Mouse (Mus musculus): ENCODE results near the gene Mthfd1.
A peak's percentile ranks its signal among the peaks of the same experiment; 100 is the strongest.

Mthfd1 gene

GRCm38 (mm10) chr12:76264325-76264965 lies 9.3 kb downstream of the Mthfd1 start:
- DNase-seq: no peak

DNA sequence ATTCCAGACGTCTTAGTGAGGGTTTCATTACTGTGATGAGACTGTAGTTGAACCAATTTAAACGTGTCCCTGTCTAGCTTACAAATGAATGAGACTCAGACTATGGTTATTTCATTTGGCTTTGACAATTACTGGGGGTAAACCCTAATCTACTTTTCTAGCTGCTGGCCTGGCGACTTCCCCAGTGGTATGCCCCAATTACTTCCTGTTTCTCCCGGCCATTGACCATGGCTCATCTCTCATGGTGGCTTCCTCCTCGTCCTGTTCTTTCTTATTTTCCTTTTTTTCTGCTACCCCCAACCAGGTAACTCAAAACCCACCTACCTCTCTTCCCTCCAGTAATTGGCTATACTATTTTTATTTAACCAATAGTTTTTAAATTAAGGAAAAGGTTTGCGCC lies 9.9 kb downstream of the Mthfd1 start:
- no peak for DNase-seq

GRCm38 (mm10) chr12:76266875-76267274 lies 11.8 kb downstream of the Mthfd1 start:
- no peak for DNase-seq

DNA sequence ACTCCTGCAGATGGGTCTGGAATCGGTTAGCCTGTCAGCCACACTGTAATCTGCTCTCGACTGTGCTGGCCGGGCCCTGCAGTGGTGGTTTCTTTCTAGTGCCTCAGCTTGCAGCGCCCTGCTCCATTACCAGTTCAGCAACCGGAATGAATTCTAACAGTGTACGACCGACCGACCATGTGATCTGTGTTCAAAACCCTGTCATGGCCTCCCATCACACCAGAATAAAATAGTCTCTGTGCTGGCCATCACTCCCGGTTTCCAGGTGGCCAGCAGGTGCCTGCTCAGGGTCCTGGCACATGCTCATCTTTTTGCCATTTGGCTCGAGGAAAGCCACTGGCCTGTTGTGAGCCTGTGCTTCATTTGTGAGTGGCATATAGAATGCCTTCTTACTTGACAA lies 13.6 kb downstream of the Mthfd1 start:
- DNase-seq: no peak

GRCm38 (mm10) chr12:76269196-76269595 lies 14.1 kb downstream of the Mthfd1 start:
- DNase-seq: no peak

- no peak for DNase-seq
Observed at GRCm38 (mm10) chr12:76271516-76271915, 16.4 kb downstream of the Mthfd1 start.

GRCm38 (mm10) chr12:76272610-76273524 lies 17.8 kb downstream of the Mthfd1 start:
- DNase-seq: no peak

DNA sequence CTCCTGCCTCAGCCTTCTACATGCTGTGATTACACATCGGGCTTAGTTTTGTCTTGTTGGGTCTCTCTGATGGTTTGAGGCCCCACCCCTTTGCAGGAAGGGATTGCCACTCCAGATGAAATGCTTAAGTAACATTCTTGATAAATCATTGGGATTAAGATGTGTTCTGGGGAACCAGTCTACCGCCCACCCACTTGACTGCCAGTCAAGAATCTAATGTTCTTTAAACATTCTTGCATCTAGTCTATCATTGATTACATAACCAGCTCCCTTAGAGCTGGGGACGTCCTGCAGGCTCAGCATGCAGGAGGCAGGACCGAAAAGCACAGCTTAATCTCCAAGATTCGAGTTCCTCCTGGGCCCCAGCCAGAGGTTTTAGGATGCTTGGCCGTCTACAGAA lies 23.1 kb downstream of the Mthfd1 start:
- no peak for DNase-seq

GRCm38 (mm10) chr12:76280556-76280955 lies 25.5 kb downstream of the Mthfd1 start:
- DNase-seq: peak; percentile 46

DNA sequence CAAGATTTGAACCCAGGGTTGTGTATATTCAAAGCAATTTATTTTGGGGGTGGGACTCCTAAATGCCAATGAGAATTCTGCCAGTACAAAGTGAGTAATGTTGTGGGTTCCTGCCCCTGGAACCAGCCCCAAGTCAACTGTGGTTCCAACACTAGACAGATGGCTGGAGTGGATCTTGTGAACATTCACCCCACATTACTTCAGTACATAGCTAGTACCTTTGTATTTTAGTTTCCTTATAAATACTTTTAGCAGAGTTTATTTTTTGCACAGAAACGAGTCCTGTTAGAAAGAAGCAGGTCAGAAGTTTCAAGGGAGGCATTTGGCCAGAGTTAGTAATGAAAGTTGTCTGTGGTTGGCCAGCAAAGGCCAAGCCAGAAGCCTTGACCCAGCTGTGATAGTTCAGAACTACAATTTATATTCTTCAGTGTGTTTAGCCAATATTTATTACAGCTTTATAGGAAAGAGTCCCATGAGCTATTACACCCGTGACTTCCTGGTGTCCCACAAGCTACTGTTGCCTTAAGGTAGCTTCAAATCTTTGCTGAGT lies 26.1 kb downstream of the Mthfd1 start:
- no peak for DNase-seq

- DNase-seq: peak; percentile 30
Observed at GRCm38 (mm10) chr12:76282132-76282531, 27.0 kb downstream of the Mthfd1 start.

- no peak for DNase-seq
Observed at GRCm38 (mm10) chr12:76282532-76283173, 27.6 kb downstream of the Mthfd1 start.

DNA sequence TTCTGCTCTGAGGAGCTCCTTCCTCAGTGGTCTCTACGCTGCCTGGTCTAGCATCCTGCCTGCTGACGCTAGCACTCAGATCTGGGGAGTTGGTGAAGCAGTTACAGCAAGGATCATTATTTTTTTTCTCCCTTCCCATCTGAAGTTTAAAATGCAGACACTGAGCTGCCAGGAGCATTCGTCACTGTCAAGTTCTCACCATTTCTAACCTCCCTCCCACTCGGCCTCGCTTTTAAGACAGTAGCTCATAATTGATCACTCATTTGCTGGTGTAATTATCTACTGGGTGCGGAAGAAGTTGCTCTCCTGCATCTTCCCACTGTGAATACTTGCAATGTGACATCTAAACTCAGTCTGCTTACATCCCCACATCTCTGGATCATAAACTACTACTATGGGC lies 30.3 kb downstream of the Mthfd1 start:
- DNase-seq: no peak

- no peak for DNase-seq
Observed at GRCm38 (mm10) chr12:76287986-76288385, 32.9 kb downstream of the Mthfd1 start.

GRCm38 (mm10) chr12:76288494-76288893 lies 33.4 kb downstream of the Mthfd1 start:
- DNase-seq: no peak

GRCm38 (mm10) chr12:76289428-76289827 lies 34.3 kb downstream of the Mthfd1 start:
- DNase-seq: no peak

- no peak for DNase-seq
Observed at GRCm38 (mm10) chr12:76290271-76290670, 35.2 kb downstream of the Mthfd1 start.

DNA sequence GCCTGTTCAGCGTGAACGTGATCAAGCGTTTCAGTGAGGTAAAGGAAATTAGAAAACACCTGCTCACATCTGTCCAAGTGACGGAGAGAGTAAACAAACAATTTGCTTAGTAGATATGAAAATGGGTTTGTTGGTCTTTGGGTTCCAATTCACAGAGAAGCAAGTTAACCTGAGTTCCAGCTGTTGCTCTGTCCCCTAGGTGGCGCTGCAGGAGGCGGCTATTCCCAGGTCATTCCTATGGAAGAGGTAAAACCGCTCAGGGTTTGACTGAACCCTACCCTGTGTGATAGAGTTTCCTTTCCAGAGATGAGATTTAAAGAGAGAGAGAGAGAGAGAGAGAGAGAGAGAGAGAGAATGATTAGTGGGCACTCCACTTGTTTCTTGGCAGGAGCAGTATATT lies 38.1 kb downstream of the Mthfd1 start:
- DNase-seq: peak; percentile 76

- DNase-seq: no peak
Observed at GRCm38 (mm10) chr12:76297830-76298229, 42.7 kb downstream of the Mthfd1 start.

GRCm38 (mm10) chr12:76299361-76299906 lies 44.3 kb downstream of the Mthfd1 start:
- no peak for DNase-seq

- no peak for DNase-seq
Observed at GRCm38 (mm10) chr12:76300367-76300766, 45.3 kb downstream of the Mthfd1 start.

DNA sequence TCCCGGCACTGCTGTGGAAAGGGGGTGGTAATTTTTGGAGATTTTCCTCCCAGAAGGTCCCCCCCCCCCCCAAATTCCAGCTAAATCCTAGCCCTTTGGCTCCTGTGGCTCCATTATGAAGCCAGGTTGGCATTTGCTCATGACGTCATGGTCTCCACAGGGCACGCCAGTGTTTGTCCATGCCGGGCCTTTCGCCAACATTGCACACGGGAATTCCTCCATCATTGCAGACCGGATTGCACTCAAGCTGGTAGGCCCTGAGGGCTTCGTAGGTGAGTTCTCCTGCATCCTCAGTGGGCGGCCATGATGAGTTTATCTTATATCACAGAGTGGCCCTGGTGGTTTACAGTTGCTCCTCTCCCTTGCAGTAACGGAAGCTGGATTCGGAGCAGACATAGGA lies 48.4 kb downstream of the Mthfd1 start:
- no peak for DNase-seq

DNA sequence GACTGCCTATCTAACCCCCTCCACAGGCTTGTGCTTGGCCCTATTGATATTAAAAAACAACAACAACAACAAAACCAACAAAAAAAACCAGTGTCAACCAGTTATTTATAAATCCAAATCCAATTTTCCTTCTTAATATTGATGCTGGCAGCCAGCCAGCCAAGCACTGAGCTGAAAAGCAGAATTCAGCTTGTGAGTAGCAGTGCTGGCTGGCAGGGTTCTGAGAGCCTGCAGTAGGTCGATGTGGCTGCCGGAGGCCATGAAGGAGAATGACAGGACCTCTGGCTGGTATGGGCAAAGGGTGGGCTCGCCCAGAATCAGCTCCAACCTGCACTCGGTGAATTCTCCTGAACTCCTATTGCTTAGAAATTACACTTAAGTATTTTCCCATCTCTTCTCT lies 49.1 kb downstream of the Mthfd1 start:
- DNase-seq: no peak

Measured in right cerebral cortex, postnatal 14 days (tissue).